Mouse (Mus musculus) neural tube, embryonic 13.5 days (tissue): Measurements from ENCODE around the gene Sin3a. TPM values are rescaled to one million over a fixed set of nuclear protein-coding genes. Genes with fewer than 3 reads are reported as not detected.
A peak's percentile ranks its signal among the peaks of the same experiment; 100 is the strongest.

ENCODE experiments used
- ATAC-seq: fragments of 200-750 bp; cut with Nextera tagmentation; 2 replicates; pipeline ENCODE4 v1.8.0; 2017; ENCODE audit warnings: low read depth, mild to moderate bottlenecking, moderate TSS enrichment, moderate library complexity
- H3K27ac ChIP-seq: fragments of 300-500 bp; sonication (generic); replicated peaks from 2 replicates; pipeline ENCODE4 v1.5.1; 2015; ENCODE audit warnings: moderate library complexity, mild to moderate bottlenecking, inconsistent platforms
- H3K27me3 ChIP-seq: fragments of 300-500 bp; sonication (generic); 2 replicates; pipeline ENCODE4 v1.6.1; 2015; ENCODE audit warnings: mild to moderate bottlenecking, inconsistent platforms
- H3K36me3 ChIP-seq: fragments of 300-500 bp; sonication (generic); 2 replicates; pipeline ENCODE4 v1.6.1; 2015; ENCODE audit warnings: mild to moderate bottlenecking, inconsistent platforms
- H3K4me1 ChIP-seq: fragments of 300-500 bp; sonication (generic); replicated peaks from 2 replicates; pipeline ENCODE4 v1.6.1; 2015; ENCODE audit warnings: inconsistent platforms
- H3K4me2 ChIP-seq: fragments of 300-500 bp; sonication (generic); 2 replicates; pipeline ENCODE4 v1.6.1; 2015; ENCODE audit warnings: inconsistent platforms, mild to moderate bottlenecking, moderate library complexity
- H3K4me3 ChIP-seq: fragments of 300-500 bp; sonication (generic); 2 replicates; pipeline ENCODE4 v1.5.1; 2015; ENCODE audit warnings: mild to moderate bottlenecking, inconsistent platforms
- H3K9ac ChIP-seq: fragments of 300-500 bp; sonication (generic); 2 replicates; pipeline ENCODE4 v1.6.1; 2015; ENCODE audit warnings: moderate library complexity, mild to moderate bottlenecking, inconsistent platforms
- H3K9me3 ChIP-seq: fragments of 300-500 bp; sonication (generic); 2 replicates; pipeline ENCODE4 v1.6.1; 2016; ENCODE audit warnings: inconsistent platforms
- WGBS: fragments of 180-500 bp; shearing (Covaris S2); methylation state at CpG from one replicate; pipeline ENCODE4 v1.1.7; 2015; 5-methylcytosine and 5-hydroxymethylcytosine counted together
- polyA plus RNA-seq: library from polyadenylated mRNA; unstranded; fragments of >200 nt; fragmentation: Nextera tagmentation; extraction: Ambion mirVana; gene quantifications from 2 replicates; pipeline ENCODE4 v1.2.1, GENCODE M21; 2015

Gene Sin3a
- polyA plus RNA-seq, 1 experiment from 2014 or later: 23.0 TPM

GRCm38 (mm10) chr9:57139571-57139970 lies 67.7 kb downstream of the Sin3a start:
- Histone ChIP-seq H3K9ac (no peak overlapping the region), H3K4me1 (no peaks in the 10 kb centered on the region), H3K27me3 (no peaks in the 10 kb centered on the region), H3K27ac (no peak overlapping the region), H3K4me2 (no peak overlapping the region), H3K4me3 (no peak overlapping the region), H3K9me3 (no peaks in the 10 kb centered on the region), H3K36me3 (peaks cover 96% of the 10 kb centered on the region)
- 94% methylated on average over 5 of the region's 5 CpGs for WGBS
- no peak for ATAC-seq

DNA sequence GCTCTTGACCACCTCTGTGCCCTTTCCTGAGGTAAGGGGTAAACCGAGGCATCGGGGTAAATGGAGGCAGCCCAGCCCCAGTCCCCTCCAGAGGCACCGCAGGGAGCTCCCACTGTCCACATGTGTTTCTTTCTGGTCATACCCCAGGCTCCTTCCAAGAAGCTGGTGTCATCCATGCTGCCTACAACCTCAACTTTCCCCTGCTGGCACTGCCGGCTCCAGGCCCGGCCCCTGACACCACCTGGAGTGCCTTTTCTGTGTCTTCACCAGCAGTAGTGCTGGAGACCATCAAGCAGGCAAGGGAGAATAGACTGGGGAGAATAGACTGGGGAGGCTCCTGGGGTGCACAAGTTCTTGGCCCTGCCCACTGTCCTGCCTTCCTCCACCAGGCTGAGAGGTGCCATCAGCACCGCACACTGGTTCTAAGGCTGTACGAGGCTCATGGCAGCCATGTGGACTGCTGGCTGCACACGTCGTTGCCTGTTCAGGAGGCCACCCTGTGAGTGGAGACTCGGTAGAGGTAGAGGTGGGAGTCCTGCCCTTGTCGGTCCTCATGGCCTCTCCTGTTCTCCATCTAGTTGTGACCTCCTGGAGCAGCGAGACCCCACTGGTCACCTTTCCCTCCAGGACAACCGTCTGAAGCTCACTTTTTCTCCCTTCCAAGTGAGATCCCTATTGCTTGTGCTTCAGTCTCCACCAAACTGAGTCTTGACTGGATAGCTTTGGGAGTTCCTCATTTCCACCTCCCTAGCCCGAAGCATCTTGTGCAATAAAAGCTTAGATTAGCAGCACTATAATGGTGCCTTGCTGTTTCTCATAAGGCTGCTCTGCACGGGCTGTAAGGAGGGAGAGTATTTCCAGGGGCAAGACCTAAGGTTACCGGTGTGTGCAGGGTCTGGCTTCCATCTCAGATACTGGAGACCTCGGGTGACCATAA lies 69.8 kb downstream of the Sin3a start:
- WGBS: 86% methylated on average over 17 of the region's 17 CpGs
- Histone ChIP-seq H3K27ac (no peak overlapping the region), H3K9me3 (no peaks in the 10 kb centered on the region), H3K36me3 (peaks cover 82% of the 10 kb centered on the region), H3K9ac (no peak overlapping the region), H3K4me1 (peaks cover 5% of the 10 kb centered on the region), H3K4me3 (no peak overlapping the region), H3K4me2 (no peak overlapping the region), H3K27me3 (no peaks in the 10 kb centered on the region)
- ATAC-seq: no peak

GRCm38 (mm10) chr9:57143212-57143611 lies 71.4 kb downstream of the Sin3a start:
- no peaks in the 10 kb centered on the region for H3K9me3 ChIP-seq
- no peak overlapping the region for H3K4me2 ChIP-seq
- H3K4me1 ChIP-seq: peaks cover 15% of the 10 kb centered on the region
- no peaks in the 10 kb centered on the region for H3K27me3 ChIP-seq
- H3K27ac ChIP-seq: no peak overlapping the region
- WGBS: 84% methylated on average over 11 of the region's 11 CpGs
- no peak overlapping the region for H3K4me3 ChIP-seq
- peaks cover 67% of the 10 kb centered on the region for H3K36me3 ChIP-seq
- ATAC-seq: no peak
- H3K9ac ChIP-seq: no peak overlapping the region

DNA sequence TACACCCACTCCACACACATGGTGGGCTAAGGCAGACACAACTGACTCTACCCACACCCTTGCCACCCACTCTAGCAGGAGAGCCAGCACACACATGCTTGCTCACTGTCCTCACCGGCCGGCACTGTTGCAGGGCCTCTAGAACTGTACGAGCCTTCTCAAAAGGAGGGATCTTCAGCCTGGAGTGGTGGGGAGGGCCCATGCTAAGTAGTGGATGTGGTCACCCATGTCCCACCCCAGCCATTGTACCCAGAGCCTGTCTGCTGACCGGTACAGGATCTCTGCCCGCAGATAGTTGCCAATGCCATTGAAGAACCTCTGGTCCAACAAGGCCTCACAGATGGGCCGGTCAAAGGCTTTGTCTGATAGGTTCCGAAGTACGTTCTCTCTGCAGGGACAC lies 73.0 kb downstream of the Sin3a start:
- Histone ChIP-seq H3K4me2 (no peak overlapping the region), H3K27ac (no peak overlapping the region), H3K9ac (no peak overlapping the region), H3K4me1 (peaks cover 23% of the 10 kb centered on the region), H3K4me3 (no peak overlapping the region), H3K36me3 (peaks cover 51% of the 10 kb centered on the region), H3K9me3 (no peaks in the 10 kb centered on the region), H3K27me3 (no peaks in the 10 kb centered on the region)
- no peak for ATAC-seq
- WGBS: 93% methylated on average over 8 of the region's 8 CpGs

- no peak for ATAC-seq
- 82% methylated on average over 17 of the region's 17 CpGs for WGBS
- Histone ChIP-seq H3K36me3 (peaks cover 33% of the 10 kb centered on the region), H3K9me3 (no peaks in the 10 kb centered on the region), H3K4me2 (peak overlapping the region; percentile 85), H3K4me3 (peak overlapping the region; percentile 59; the same call in 1 of the 2 replicates), H3K27ac (no peak overlapping the region), H3K4me1 (peaks cover 23% of the 10 kb centered on the region), H3K27me3 (no peaks in the 10 kb centered on the region), H3K9ac (peak overlapping the region; percentile 84)
These were observed 74.7 kb downstream of the Sin3a start for GRCm38 (mm10) chr9:57146451-57147066.

- peak overlapping the region; percentile 59 for H3K4me3 ChIP-seq
- 10% methylated on average over 19 of the region's 19 CpGs for WGBS
- H3K9ac ChIP-seq: peak overlapping the region; percentile 84
- no peaks in the 10 kb centered on the region for H3K27me3 ChIP-seq
- ATAC-seq: peak; percentile 70
- no peaks in the 10 kb centered on the region for H3K9me3 ChIP-seq
- peaks cover 23% of the 10 kb centered on the region for H3K4me1 ChIP-seq
- peaks cover 24% of the 10 kb centered on the region for H3K36me3 ChIP-seq
- peak overlapping the region; percentile 92 for H3K27ac ChIP-seq
- peak overlapping the region; percentile 85 for H3K4me2 ChIP-seq
These were observed 75.6 kb downstream of the Sin3a start for GRCm38 (mm10) chr9:57147205-57148143.

DNA sequence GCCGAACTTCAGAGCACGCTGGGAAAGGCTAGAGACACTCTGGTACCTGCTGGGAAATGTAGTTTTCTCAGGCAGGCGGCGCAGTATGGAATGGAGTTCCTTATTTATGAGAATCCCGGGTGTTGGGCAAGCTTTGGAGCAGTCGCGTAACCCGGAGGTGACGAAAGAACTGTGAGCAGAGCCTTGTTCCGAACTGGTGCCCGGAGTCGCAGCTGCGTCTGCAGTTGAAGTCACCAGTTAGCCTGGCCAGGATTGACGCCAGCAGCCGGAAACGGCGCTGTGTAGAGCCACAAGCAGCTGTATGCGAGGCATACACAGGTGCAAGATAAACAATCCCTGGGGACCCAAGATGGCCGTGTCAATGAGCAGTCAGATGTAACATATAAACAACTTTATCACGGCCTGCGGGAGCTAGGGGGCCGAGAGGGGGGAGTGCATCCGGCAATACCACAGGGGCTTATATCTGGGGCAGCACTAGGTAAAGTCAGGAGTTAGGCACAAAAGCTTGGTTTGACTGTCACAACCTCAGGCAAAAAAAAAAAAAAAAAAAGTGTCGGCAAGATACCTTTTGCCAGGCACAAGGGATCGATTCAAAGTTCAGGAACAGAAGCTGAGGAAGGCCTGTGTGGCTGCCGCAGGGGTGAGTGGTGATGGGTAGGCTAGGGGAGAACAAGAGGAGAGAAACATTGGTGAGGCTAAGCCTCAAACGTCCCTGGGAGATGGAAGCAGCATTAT lies 76.5 kb downstream of the Sin3a start, which contains the start of gene Neil1:
Gene Neil1, minus strand, starts transcription at position 162 of the 735 bp plus-strand sequence.
- H3K27ac ChIP-seq: peak within 1 kb of the TSS; percentile 92
- no peaks in the 10 kb centered on the region for H3K27me3 ChIP-seq
- H3K9ac ChIP-seq: peak within 1 kb of the TSS; percentile 84
- ATAC-seq: peak; percentile 94
- peaks cover 23% of the 10 kb centered on the region for H3K4me1 ChIP-seq
- under 1% methylated on average over 27 of the region's 27 CpGs for WGBS
- peak within 1 kb of the TSS; percentile 59 for H3K4me3 ChIP-seq
- H3K36me3 ChIP-seq: peaks cover 16% of the 10 kb centered on the region
- H3K9me3 ChIP-seq: no peaks in the 10 kb centered on the region
- H3K4me2 ChIP-seq: peak within 1 kb of the TSS; percentile 85

DNA sequence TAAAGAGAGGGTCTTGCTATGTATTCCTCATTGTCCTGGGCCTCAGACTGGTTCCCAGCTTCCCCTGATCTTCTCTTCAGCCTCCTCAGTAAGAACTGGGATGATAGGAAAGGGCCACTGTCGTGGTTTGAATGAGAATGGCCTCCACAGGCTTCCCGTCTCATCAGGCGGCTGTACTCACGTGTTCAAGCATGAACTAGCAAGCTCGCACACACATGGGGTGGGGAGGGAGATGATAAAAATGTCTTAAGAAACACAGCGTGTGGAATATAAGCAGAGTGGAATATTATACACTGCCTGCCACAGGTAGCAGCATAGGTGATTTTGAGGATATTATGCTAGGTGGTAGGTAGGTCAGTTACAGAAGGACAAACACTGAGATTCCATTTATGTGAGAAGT lies 77.2 kb downstream of the Sin3a start:
- Histone ChIP-seq H3K27ac (peak overlapping the region; percentile 92), H3K9me3 (no peaks in the 10 kb centered on the region), H3K4me2 (peak overlapping the region; percentile 85), H3K4me3 (peak overlapping the region; percentile 59), H3K27me3 (no peaks in the 10 kb centered on the region), H3K9ac (peak overlapping the region; percentile 84), H3K36me3 (peaks cover 10% of the 10 kb centered on the region), H3K4me1 (peaks cover 23% of the 10 kb centered on the region)
- WGBS: 72% methylated on average over 6 of the region's 6 CpGs
- ATAC-seq: no peak

- no peaks in the 10 kb centered on the region for H3K9me3 ChIP-seq
- no peak overlapping the region for H3K4me3 ChIP-seq
- no peaks in the 10 kb centered on the region for H3K27me3 ChIP-seq
- H3K36me3 ChIP-seq: peaks cover 4% of the 10 kb centered on the region
- H3K9ac ChIP-seq: no peak overlapping the region
- H3K4me1 ChIP-seq: peaks cover 23% of the 10 kb centered on the region
- no peak overlapping the region for H3K4me2 ChIP-seq
- WGBS: 88% methylated on average over 5 of the region's 5 CpGs
- no peak overlapping the region for H3K27ac ChIP-seq
- ATAC-seq: no peak
These were observed 78.4 kb downstream of the Sin3a start for GRCm38 (mm10) chr9:57150192-57150591.

DNA sequence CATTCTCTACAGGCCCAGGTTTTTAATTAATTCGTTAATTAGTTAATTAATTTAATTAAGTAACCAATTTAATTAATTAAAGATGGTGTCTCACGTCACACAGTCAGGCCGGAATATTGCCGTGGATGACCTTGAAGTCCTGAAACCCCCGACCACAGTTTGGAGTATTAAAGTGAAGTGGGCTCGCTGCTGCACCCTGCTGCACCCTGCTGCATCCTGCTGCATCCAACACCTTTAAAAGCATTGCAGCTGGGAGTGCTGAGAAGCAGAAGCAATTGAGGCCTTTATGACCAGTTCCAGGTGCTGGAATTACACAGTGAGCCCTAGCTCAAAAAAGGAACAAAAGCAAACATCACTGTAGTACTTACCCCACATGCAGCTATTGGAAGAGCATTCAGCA lies 80.5 kb downstream of the Sin3a start:
- WGBS: 39% methylated on average over 6 of the region's 6 CpGs
- H3K9me3 ChIP-seq: no peaks in the 10 kb centered on the region
- H3K4me1 ChIP-seq: peaks cover 28% of the 10 kb centered on the region
- peaks cover 11% of the 10 kb centered on the region for H3K36me3 ChIP-seq
- no peak overlapping the region for H3K27ac ChIP-seq
- no peak for ATAC-seq
- 0 out of 2 replicates have a peak overlapping the region, but pooled peaks have one; percentile 17 for H3K9ac ChIP-seq
- no peaks in the 10 kb centered on the region for H3K27me3 ChIP-seq
- no peak overlapping the region for H3K4me2 ChIP-seq
- no peak overlapping the region for H3K4me3 ChIP-seq

DNA sequence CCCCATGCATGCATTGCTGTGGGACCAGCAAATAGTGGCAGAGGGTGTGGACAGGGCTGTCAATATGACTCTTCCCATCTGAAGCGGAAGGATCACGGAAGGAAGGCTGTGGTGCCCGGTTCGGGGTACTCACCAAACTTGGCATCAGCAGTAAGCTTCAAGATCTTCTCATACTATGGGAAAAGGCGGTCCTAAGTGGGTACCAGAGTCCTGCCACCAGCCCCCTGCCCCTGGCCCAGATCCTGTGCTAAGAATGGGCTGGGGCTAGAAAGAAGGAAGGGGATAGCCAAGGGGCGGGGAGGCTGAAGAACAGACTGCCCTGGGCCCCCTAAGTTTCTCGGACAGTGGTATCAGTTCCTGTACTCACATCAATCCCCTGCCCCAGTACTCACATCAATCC lies 84.5 kb downstream of the Sin3a start:
- Histone ChIP-seq H3K9ac (no peak overlapping the region), H3K27ac (no peak overlapping the region), H3K4me3 (no peak overlapping the region), H3K27me3 (peaks cover 6% of the 10 kb centered on the region; the same call in 1 of the 2 replicates), H3K4me1 (peaks cover 27% of the 10 kb centered on the region), H3K4me2 (no peak overlapping the region), H3K36me3 (peaks cover 11% of the 10 kb centered on the region), H3K9me3 (no peaks in the 10 kb centered on the region)
- ATAC-seq: no peak
- 94% methylated on average over 7 of the region's 7 CpGs for whole genome bisulfite sequencing
